Mouse (Mus musculus) CH12.LX (cell line): ENCODE data around the gene Oma1. TPM values are rescaled to one million over a fixed set of nuclear protein-coding genes. Genes with fewer than 3 reads are reported as not detected.

ENCODE experiments used
- DNase-seq: peaks from one replicate; pipeline ENCODE4 v3.0.0-alpha.2; 2013; ENCODE audit errors: extremely low read depth
- H3K27ac ChIP-seq: 2 replicates; pipeline ENCODE4 v1.5.1; 2012; ENCODE audit warnings: low read depth, mild to moderate bottlenecking, control low read depth, moderate library complexity; ENCODE audit not compliant: insufficient read depth
- H3K27me3 ChIP-seq: replicated peaks from 2 replicates; pipeline ENCODE3; 2012; ENCODE audit warnings: inconsistent platforms
- H3K36me3 ChIP-seq, 2 experiments: replicated peaks in 1 of 2; 2 replicates each; pipeline versions ENCODE3 to v1.6.1; 2012; ENCODE audit warnings: inconsistent platforms in 1 of 2, low read length in 1 of 2, mild to moderate bottlenecking in 1 of 2, mixed read lengths in 1 of 2, moderate library complexity in 1 of 2; ENCODE audit not compliant: control insufficient read depth in 1 of 2, insufficient read depth in 1 of 2
- H3K4me1 ChIP-seq, 2 experiments: 2 replicates each; pipeline ENCODE4 v1.6.1; 2012; ENCODE audit warnings: inconsistent platforms in 1 of 2, moderate library complexity in 1 of 2; ENCODE audit not compliant: insufficient read depth in 2 of 2, control insufficient read depth in 1 of 2
- H3K4me2 ChIP-seq: 2 replicates; pipeline ENCODE4 v1.6.1; 2012; ENCODE audit warnings: low read depth, mild to moderate bottlenecking, control low read depth; ENCODE audit not compliant: poor library complexity, insufficient read depth, severe bottlenecking
- H3K4me3 ChIP-seq, 3 experiments: fragments of 150-350 bp in 1 of 3; sonication (generic) in 1 of 3; replicated peaks in 1 of 3; 2 replicates each; pipeline versions ENCODE3 to v1.5.1; 2011 to 2012; ENCODE audit warnings: low read depth in 2 of 3, low read length in 2 of 3, mild to moderate bottlenecking in 2 of 3, moderate library complexity in 2 of 3, control low read depth in 1 of 3, improper control_type of control experiment in 1 of 3, inconsistent platforms in 1 of 3, mixed read lengths in 1 of 3; ENCODE audit not compliant: poor library complexity in 1 of 3
- H3K79me2 ChIP-seq: replicated peaks from 2 replicates; pipeline ENCODE4 v1.6.1; 2012; ENCODE audit warnings: mild to moderate bottlenecking, moderate library complexity; ENCODE audit not compliant: control insufficient read depth, poor library complexity, insufficient read depth, severe bottlenecking; ENCODE audit errors: extremely low read depth
- H3K9ac ChIP-seq: 2 replicates; pipeline ENCODE4 v1.6.1; 2012; ENCODE audit warnings: low read depth, mild to moderate bottlenecking, control low read depth, moderate library complexity; ENCODE audit not compliant: insufficient read depth
- H3K9me3 ChIP-seq: replicated peaks from 2 replicates; pipeline ENCODE3; 2012; ENCODE audit warnings: low read length, inconsistent platforms, mixed read lengths
- CHD1 ChIP-seq: IDR thresholded peaks from 2 replicates; pipeline ENCODE4 v1.6.1; 2012; ENCODE audit warnings: low read depth, low read length, improper control_type of control experiment, inconsistent platforms
- E2F4 ChIP-seq: IDR thresholded peaks from 2 replicates; pipeline ENCODE4 v1.6.1; 2011; ENCODE audit warnings: low read depth, low read length, improper control_type of control experiment; ENCODE audit not compliant: insufficient replicate concordance
- ELF1 ChIP-seq: IDR thresholded peaks from 2 replicates; pipeline ENCODE4 v1.6.1; 2014; ENCODE audit warnings: low read depth, mild to moderate bottlenecking, inconsistent platforms, low read length, improper control_type of control experiment
- EP300 ChIP-seq: IDR thresholded peaks from 2 replicates; pipeline ENCODE4 v1.6.1; 2011; ENCODE audit warnings: low read length, improper control_type of control experiment
- ETS1 ChIP-seq: conservative IDR thresholded peaks from 2 replicates; pipeline ENCODE4 v1.6.1; 2012; ENCODE audit warnings: low read depth, mild to moderate bottlenecking, inconsistent platforms, low read length, improper control_type of control experiment, moderate library complexity
- JUN ChIP-seq: IDR thresholded peaks from 2 replicates; pipeline ENCODE4 v1.6.1; 2011; ENCODE audit warnings: low read depth, mild to moderate bottlenecking, low read length, improper control_type of control experiment, moderate library complexity; ENCODE audit not compliant: insufficient read depth
- MAFK ChIP-seq: IDR thresholded peaks from 2 replicates; pipeline ENCODE4 v1.6.1; 2011; ENCODE audit warnings: low read length, improper control_type of control experiment; ENCODE audit not compliant: insufficient replicate concordance
- MYC ChIP-seq: IDR thresholded peaks from 2 replicates; pipeline ENCODE4 v1.6.1; 2011; ENCODE audit warnings: low read depth, mild to moderate bottlenecking, improper control_type of control experiment, low read length
- POLR2A ChIP-seq: IDR thresholded peaks from 2 replicates; pipeline ENCODE4 v1.6.1; 2011; ENCODE audit warnings: low read depth, mild to moderate bottlenecking, improper control_type of control experiment, low read length
- SMC3 ChIP-seq: IDR thresholded peaks from 2 replicates; pipeline ENCODE4 v1.6.1; 2011; ENCODE audit warnings: low read depth, low read length, improper control_type of control experiment
- TBP ChIP-seq: conservative IDR thresholded peaks from 2 replicates; pipeline ENCODE4 v1.6.1; 2011; ENCODE audit warnings: low read depth, low read length, improper control_type of control experiment
- ZKSCAN1 ChIP-seq: IDR thresholded peaks from 2 replicates; pipeline ENCODE4 v1.6.1; 2012; ENCODE audit warnings: low read depth, inconsistent platforms, low read length, improper control_type of control experiment, borderline replicate concordance
- dilution Hi-C: fragments of 300-500 bp; cut with MboI; formaldehyde crosslinking; loops from 2 replicates; pipeline ENCODE4 v1.14.3; 2020; ENCODE audit warnings: low sequenced_read_pairs; ENCODE audit not compliant: extremely low pct_unique_long_range_greater_than_20kb, extremely low pct_ligation_motif_present
- in situ Hi-C: fragments of 300-500 bp; cut with MboI; formaldehyde crosslinking; loops from 3 replicates; pipeline ENCODE4 v1.14.3; 2019; ENCODE audit warnings: low sequenced_read_pairs, low pct_ligation_motif_present, low pct_unique_long_range_greater_than_20kb, mixed read lengths
- polyA plus RNA-seq: library from polyadenylated mRNA; unstranded; fragments of >175 nt; gene quantifications from 2 replicates; pipeline ENCODE4 v1.2.1, GENCODE M21; 2012; ENCODE audit warnings: low read depth; ENCODE audit not compliant: insufficient read length
- total RNA-seq, 2 experiments: library from RNA; depleted of rRNA; stranded (reverse); fragments of 300-350 nt in 1 of 2; fragments of >200 nt in 1 of 2; gene quantifications; 2 replicates each; pipeline ENCODE4 v1.2.3; 2012 to 2014

Gene Oma1
- total and polyA plus RNA-seq, 3 experiments: 15.7 to 20.7 (median 16.8) TPM

GRCm38 (mm10) chr4:103315861-103316260 is 2.2 kb downstream of the Oma1 start:
- Histone ChIP-seq H3K4me1 (peaks cover 0 to 19% of the 10 kb centered on the region in 2 experiments; a peak in 2 of 4 replicates), H3K9ac (no peak overlapping the region), H3K9me3 (no peaks in the 10 kb centered on the region), H3K4me2 (no peak overlapping the region), H3K79me2 (no peaks in the 10 kb centered on the region; the same call in 1 of the 2 replicates), H3K27me3 (peaks cover 2% of the 10 kb centered on the region), H3K4me3 (no peak overlapping the region), H3K27ac (no peak overlapping the region), H3K36me3 (peaks cover 0 to 18% of the 10 kb centered on the region in 2 experiments)
- dilution Hi-C loops (no loop called here), in situ Hi-C loops (no loop called here)
- no peak for DNase-seq
- TF ChIP-seq MYC: no peak
- TF ChIP-seq TBP: no peak

GRCm38 (mm10) chr4:103321461-103321860 is 7.8 kb downstream of the Oma1 start:
- dilution Hi-C loops: no loop called here
- Histone ChIP-seq H3K36me3 (peaks cover 4 to 43% of the 10 kb centered on the region in 2 experiments), H3K27ac (no peak overlapping the region), H3K9ac (no peak overlapping the region), H3K27me3 (no peaks in the 10 kb centered on the region), H3K4me2 (no peak overlapping the region), H3K4me1 (peaks cover 0 to 18% of the 10 kb centered on the region in 2 experiments; a peak in 2 of 4 replicates), H3K9me3 (no peaks in the 10 kb centered on the region), H3K79me2 (no peaks in the 10 kb centered on the region), H3K4me3 (no peak overlapping the region)
- in situ Hi-C loops: no loop called here
- TF ChIP-seq EP300 (no peak), ELF1 (no peak), SMC3 (no peak), JUN (no peak), POLR2A (no peak), E2F4 (no peak), ETS1 (no peak), CHD1 (no peak)
- DNase-seq: no peak

- Histone ChIP-seq H3K9me3 (no peaks in the 10 kb centered on the region), H3K36me3 (peaks cover 4 to 45% of the 10 kb centered on the region in 2 experiments), H3K27ac (no peak overlapping the region), H3K4me3 (no peak overlapping the region), H3K4me1 (peaks cover 0 to 28% of the 10 kb centered on the region in 2 experiments; a peak in 2 of 4 replicates), H3K27me3 (no peaks in the 10 kb centered on the region), H3K79me2 (no peaks in the 10 kb centered on the region), H3K4me2 (no peak overlapping the region), H3K9ac (no peak overlapping the region)
- no peak for DNase-seq
- in situ Hi-C loops: loop anchor here (25.0 kb wide), 1 partner anchor 338 kb away; the partner anchor contains the start of gene Tctex1d1
- no peak for TF ChIP-seq MAFK
- TF ChIP-seq ZKSCAN1: no peak
- no peak for TF ChIP-seq TBP
- TF ChIP-seq ELF1: no peak
- dilution Hi-C loops: no loop called here
These were observed 11.3 kb downstream of the Oma1 start for GRCm38 (mm10) chr4:103324688-103325451.
